Comparison of ENCODE assay signal across 13 mouse cellular contexts in the genomic region with DNA sequence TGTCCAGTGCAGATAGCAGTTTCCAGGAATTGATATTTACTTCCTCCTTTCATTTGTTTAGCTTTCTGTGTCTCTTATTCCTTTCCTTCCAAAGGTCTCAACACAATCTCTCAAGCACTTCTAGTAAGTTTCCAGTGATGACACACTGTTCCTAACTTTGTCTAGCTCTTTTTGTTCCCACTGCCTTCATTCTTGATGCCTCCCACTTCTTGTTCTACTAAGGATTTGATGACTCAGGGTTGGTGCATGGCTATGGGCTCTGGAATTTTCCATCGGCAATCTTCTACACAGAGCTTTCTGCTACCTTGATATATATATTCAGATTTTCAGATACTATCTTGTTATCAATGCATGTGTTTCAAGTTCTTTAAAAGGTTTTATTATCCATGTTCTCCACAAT.
"Had no signal": no experiment of that assay in that cellular context is flagged by ENCODE, and none has a peak within 500 bp of the region (broad histone marks: within the 10 kb centered on the region; RNA-seq: fewer than 3 reads in every experiment).

No protein-coding gene starts in this region.

- DNase-seq: kidney, adult 18-20 months; kidney, adult 9 months; kidney, postnatal 14 days; kidney, postnatal 4 days; liver, embryonic 13.5 days; lung, adult 2 months; lung, postnatal 14 days; lung, postnatal 4 days; midbrain, embryonic 14.5 days; right cerebral cortex, postnatal 14 days; spleen, adult 18-20 months; thymus, adult 2 months; thymus, postnatal 25 days had no signal
